Mouse (Mus musculus) C2C12 (cell line): ENCODE results near the gene Olfr750.

Source experiments
- CTCF ChIP-seq: IDR thresholded peaks from one replicate; pipeline ENCODE4 v1.5.1; 2011; ENCODE audit not compliant: control insufficient read depth, insufficient read depth, insufficient read length
- MAX ChIP-seq: IDR thresholded peaks from one replicate; pipeline ENCODE4 v1.6.1; 2011; ENCODE audit warnings: mild to moderate bottlenecking, control low read depth
- MYOD1 ChIP-seq: IDR thresholded peaks from one replicate; pipeline ENCODE4 v1.6.1; 2011; ENCODE audit warnings: low read depth; ENCODE audit not compliant: control insufficient read depth, insufficient read length
- USF1 ChIP-seq: IDR thresholded peaks from one replicate; pipeline ENCODE4 v1.6.1; 2011; ENCODE audit warnings: low read depth, mild to moderate bottlenecking, control low read depth, moderate library complexity

DNA sequence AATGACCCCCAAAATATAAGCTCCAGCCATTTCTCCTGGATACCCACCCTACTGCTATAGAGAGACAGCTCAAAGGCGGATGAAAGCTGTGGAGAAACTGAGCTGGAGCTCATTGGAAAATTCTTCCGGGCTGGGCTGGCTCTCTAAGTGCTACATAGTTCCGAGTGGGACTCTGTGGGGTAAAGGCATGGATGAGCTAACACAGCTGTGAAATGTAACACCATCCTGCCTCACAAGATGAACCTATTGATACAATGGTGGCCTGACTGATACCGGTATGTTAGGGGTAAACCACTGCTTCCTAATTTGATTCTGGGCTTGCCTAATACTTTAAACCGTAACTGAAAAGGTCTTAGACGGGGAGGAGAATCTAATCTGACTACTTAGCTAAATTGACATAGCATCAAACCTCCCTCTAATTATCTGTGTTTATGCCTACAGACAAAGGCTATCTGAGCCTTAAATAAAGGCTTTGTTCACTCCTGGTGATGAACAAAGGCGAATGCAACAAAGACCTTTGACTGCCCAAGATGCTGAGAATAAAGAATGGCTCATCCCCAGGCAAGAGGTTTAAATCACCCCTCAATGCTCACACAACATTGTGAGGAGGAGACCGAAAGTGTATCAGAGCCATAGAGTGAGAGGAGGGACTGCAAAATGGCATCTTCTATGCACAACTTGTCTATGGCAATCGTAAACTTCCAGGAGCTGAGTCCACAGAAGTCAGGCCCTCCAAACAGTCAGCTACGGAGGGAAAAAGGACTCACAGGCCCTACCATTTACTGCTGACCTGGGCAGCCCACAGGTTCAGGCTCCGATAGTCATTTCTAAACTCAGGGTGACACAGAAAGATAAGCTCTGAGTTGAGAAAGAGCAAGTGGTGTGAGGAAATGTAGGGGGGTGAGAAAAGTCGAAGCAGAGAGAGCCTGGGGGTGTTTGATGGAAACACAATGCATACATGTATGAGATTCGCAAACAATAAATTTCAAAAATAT lies 19.7 kb downstream of the Olfr750 start:
- TF ChIP-seq CTCF (no peak), MYOD1 (no peak), MAX (no peak), USF1 (no peak)
